Mouse (Mus musculus) MEL-GATA-1-ER (cell line): ENCODE data around the gene Wnt10a.

Source experiments
- DNase-seq: peaks from one replicate; pipeline ENCODE4 v3.0.0-alpha.2; 2012; ENCODE audit warnings: low read depth; ENCODE audit errors: extremely low read depth

Gene Wnt10a

GRCm38 (mm10) chr1:74784041-74784759 lies 7.1 kb upstream of the Wnt10a start:
- no peak for DNase-seq

DNA sequence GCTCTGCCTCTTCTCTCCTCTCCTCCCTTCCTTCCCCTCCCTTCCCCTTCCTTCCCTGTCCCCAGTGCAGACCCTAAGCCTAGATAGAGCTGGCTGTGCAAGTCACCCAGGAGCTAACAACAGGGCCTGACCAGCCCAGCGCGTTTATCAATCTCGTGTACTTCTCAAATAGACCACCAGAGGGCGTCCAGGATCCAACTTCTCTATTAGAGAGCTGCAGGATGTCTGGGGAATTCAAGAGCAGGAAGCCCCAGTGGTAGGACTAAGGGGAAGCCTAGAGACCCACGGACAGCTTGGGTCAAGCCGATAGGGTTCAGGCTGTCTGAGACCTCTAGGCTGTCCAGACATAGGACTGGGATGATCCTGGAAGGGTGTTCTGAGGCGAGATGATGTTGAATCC lies 3.5 kb upstream of the Wnt10a start:
- peak; percentile 53 for DNase-seq

DNA sequence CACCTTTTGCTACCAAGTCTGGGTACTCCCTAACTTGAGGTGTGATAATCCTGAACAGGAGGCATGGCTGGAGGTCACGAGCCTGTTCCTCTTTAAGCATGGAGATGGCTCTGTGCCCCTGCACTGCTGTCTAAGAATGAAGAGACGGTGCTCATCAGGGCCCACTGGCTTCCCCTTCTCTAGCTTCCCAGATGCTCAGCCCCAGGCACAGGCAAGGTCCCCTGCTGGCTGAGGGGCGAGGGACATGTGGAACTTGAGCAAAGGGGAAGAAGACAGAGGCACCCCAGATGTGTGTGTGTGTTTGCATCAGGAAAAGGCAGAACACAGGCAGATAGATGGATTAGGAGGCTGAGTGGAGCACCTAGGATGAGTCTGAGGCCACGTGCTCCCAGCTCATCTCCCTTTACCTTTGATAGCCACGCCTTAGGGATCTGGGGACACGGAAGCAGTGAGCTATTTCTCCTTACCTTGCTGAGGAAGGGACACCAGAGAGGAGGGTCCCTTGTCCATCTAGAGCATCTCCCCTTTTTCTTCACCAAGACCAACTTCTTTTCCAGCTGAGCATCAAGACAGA lies 2.6 kb upstream of the Wnt10a start:
- no peak for DNase-seq

- no peak for DNase-seq
Observed at GRCm38 (mm10) chr1:74790095-74790494, 1.2 kb upstream of the Wnt10a start.

GRCm38 (mm10) chr1:74792831-74793660 lies 1.7 kb downstream of the Wnt10a start:
- no peak for DNase-seq

DNA sequence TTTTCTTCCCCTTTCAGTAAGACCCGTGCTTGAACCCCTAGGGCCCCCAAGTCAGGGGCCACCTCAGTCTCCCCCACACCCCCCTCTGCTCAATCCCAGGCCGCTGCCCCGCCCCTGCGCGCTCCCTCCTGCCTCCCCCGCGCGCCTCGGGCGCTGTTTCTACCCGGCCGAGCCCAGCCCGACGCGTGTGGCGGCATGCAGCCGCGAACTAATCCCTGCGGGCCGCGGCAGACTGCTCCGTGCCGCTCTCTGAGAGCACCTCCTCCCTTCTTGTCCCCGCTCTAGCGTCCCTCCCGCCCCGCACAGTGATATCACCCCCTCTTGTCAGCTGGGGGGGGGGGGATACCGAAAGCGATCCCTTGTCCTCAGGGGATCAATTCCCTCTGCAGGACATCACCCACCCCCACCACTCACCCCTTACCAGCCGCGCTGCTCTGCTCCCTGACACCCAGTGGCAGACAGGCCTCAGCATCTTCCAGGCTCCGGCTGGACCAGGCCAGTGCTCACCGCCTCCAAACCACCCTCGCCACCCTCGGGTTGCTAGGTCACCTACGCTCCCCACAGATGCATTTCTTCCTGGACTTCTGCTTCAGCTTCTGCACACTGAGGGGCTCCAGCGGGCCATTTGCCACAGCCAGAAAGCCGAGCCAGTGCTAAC lies 3.3 kb downstream of the Wnt10a start:
- no peak for DNase-seq

GRCm38 (mm10) chr1:74795145-74795529 lies 3.8 kb downstream of the Wnt10a start:
- DNase-seq, result no peak

DNA sequence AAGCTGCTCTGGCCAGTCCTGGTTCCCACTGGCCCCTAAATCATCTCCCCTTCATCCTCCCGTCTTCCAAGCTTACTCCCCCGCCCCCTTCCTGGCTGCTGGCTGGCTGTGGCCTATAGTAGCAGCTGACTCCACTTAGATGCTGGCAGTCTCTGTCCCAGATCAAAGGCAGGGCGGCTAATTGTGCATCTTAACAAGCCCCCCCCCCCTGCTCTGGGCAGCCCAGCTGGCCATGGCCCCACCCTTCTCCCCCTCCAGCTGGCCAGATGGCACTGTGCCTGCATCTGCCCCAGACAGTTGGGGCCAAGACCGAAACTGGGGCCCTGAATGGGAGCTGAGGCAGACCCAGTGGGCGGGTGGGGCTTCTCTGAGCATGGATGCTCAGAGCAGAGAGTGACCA lies 6.1 kb downstream of the Wnt10a start:
- no peak for DNase-seq

GRCm38 (mm10) chr1:74800424-74800888 lies 9.1 kb downstream of the Wnt10a start:
- no peak for DNase-seq

GRCm38 (mm10) chr1:74801631-74802140 lies 10.4 kb downstream of the Wnt10a start:
- DNase-seq, result no peak

DNA sequence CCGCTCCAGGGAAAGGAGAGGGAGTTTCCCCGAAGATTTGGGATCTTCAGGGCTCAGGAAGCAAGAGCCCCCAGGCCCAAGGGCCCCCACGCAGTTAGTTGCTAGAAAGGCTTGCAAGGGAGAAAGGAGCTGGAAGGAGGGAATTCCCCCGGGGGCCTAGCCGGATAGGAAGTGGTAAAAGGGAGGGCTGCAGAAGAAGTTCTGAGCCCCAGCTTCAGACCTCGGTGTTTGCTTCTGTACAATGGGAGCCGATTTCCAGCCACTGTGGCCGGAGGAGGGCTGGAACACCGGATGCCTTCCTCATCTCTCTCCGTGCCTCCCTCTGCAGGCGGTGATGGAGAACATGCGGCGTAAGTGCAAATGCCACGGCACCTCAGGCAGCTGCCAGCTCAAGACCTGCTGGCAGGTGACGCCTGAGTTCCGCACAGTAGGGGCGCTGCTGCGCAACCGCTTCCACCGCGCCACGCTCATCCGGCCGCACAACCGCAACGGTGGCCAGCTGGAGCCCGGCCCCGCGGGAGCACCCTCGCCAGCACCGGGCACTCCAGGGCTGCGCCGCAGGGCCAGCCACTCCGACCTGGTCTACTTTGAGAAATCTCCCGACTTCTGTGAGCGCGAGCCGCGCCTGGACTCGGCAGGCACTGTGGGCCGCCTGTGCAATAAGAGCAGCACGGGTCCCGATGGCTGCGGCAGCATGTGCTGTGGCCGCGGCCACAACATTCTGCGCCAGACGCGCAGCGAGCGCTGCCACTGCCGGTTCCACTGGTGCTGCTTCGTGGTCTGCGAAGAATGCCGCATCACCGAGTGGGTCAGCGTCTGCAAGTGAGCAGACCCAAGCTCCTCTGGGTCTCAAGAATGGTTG lies 11.7 kb downstream of the Wnt10a start:
- DNase-seq, result no peak

- DNase-seq, result no peak
Observed at GRCm38 (mm10) chr1:74804211-74804870, 13.0 kb downstream of the Wnt10a start.

GRCm38 (mm10) chr1:74805340-74805835 lies 14.1 kb downstream of the Wnt10a start:
- DNase-seq, result no peak

DNA sequence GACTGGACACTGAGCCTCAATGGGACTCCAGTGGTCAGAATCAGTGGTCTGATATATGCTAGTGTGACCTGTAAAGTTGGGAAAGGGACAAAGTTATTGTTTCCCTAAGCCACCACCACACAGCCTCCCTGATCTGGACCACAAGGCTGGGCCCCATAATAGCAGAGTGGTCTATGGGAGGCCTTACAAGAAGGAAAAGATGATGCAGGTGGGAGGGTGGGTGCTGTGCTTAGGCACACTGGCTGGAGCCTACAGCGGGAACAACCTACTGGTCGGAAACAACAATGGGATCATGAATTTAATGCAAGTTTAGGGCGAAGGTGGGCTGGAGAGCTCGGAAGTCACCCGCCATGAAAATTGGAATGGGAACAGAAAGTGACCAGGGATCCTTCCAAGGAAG lies 14.5 kb downstream of the Wnt10a start:
- no peak for DNase-seq

- DNase-seq, result no peak
Observed at GRCm38 (mm10) chr1:74806360-74807311, 15.3 kb downstream of the Wnt10a start.

DNA sequence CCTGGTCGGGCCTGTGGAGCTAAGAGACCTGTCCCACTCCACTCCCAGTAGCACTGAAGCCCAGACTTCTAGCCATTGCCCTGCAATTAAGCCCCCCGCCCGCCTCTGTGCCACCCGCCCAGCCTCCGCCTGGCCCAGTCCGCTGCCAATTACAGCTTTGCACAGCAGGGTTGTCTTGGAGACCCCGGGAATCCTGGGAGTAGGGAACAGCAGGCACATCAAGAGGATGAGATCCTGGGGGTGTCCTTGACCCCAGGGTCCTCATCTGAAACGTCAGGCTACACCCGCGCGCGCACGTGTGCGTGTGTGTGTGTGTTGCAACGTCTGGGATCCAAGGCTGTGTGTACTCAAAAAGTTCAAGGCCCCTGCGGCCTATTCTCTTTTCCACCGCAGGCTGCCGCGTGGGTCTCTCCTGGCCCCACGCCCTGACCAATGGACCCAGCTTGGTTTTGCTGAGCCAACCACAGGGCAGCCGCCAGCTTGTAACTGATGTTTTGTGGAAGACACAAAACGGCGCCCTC lies 16.3 kb downstream of the Wnt10a start:
- no peak for DNase-seq

DNA sequence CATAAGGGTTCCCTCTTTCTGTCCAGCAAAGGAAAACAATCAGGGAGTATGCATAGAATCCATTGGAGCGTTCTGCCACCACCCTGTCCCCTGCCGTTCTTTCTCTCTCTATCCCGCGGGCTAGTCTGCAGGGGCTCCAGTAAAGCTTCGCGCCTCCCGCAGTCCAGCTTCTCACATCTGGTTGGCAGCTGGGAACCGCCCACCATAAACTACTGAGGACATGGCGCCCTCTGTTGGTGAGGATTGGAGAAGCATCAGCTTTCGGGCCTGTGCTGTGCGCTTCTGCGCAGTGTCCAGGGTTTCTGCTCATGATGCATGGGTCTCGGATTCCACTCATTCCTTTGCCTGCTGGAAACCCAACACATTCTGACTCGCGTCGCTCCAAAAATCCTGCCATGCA lies 16.8 kb downstream of the Wnt10a start:
- peak; percentile 66 for DNase-seq

GRCm38 (mm10) chr1:74809007-74809406 lies 17.7 kb downstream of the Wnt10a start:
- no peak for DNase-seq
